Mouse (Mus musculus): ENCODE data around the gene Snapc4.
A peak's percentile ranks its signal among the peaks of the same experiment; 100 is the strongest.

Snapc4 gene

GRCm38 (mm10) chr2:26338302-26339203 is 41.9 kb downstream of the Snapc4 start:
- no peak for DNase-seq

- DNase-seq, result no peak
Observed at GRCm38 (mm10) chr2:26330702-26331101, 49.8 kb downstream of the Snapc4 start.

GRCm38 (mm10) chr2:26330056-26330468 is 50.4 kb downstream of the Snapc4 start:
- DNase-seq, result no peak

- no peak for DNase-seq
Observed at GRCm38 (mm10) chr2:26329402-26329801, 51.1 kb downstream of the Snapc4 start.

- DNase-seq, result peak in 1 of 2 experiments; percentile 36
Observed at GRCm38 (mm10) chr2:26327852-26328251, 52.6 kb downstream of the Snapc4 start.

GRCm38 (mm10) chr2:26325386-26326181 is 54.9 kb downstream of the Snapc4 start:
- peak; percentile 68 to 73 for DNase-seq

- no peak for DNase-seq
Observed at GRCm38 (mm10) chr2:26324917-26325316, 55.5 kb downstream of the Snapc4 start.

GRCm38 (mm10) chr2:26323589-26324325 is 56.7 kb downstream of the Snapc4 start:
- no peak for DNase-seq

- DNase-seq, result peak in 1 of 2 experiments; percentile 16
Observed at GRCm38 (mm10) chr2:26320245-26321185, 59.9 kb downstream of the Snapc4 start.

- peak in 1 of 2 experiments; percentile 20 for DNase-seq
Observed at GRCm38 (mm10) chr2:26319519-26320244, 60.8 kb downstream of the Snapc4 start.

- peak in 1 of 2 experiments; percentile 19 for DNase-seq
Observed at GRCm38 (mm10) chr2:26319109-26319508, 61.3 kb downstream of the Snapc4 start.

GRCm38 (mm10) chr2:26317991-26318672 is 62.3 kb downstream of the Snapc4 start:
- peak in 1 of 2 experiments; percentile 15 for DNase-seq

- no peak for DNase-seq
Observed at GRCm38 (mm10) chr2:26317371-26317770, 63.1 kb downstream of the Snapc4 start.

- DNase-seq, result peak in 1 of 2 experiments; percentile 40
Observed at GRCm38 (mm10) chr2:26316576-26317246, 63.7 kb downstream of the Snapc4 start.

GRCm38 (mm10) chr2:26315925-26316311 is 64.5 kb downstream of the Snapc4 start:
- DNase-seq, result peak; percentile 60 to 72

- peak; percentile 90 to 95 for DNase-seq
Observed at GRCm38 (mm10) chr2:26315072-26315924, 65.2 kb downstream of the Snapc4 start, which contains the start of gene Gpsm1. Gene Gpsm1 (plus strand): TSS chr2:26315515.

GRCm38 (mm10) chr2:26314281-26315071 is 66.0 kb downstream of the Snapc4 start:
- peak; percentile 78 to 94 for DNase-seq

GRCm38 (mm10) chr2:26313394-26313793 is 67.1 kb downstream of the Snapc4 start:
- no peak for DNase-seq
